Mouse (Mus musculus) CH12.LX (cell line): ENCODE measurements around the gene Fam186a.

Experiments
- CTCF ChIP-seq, 2 experiments: IDR thresholded peaks in 1 of 2; conservative IDR thresholded peaks in 1 of 2; 2 replicates each; pipeline ENCODE4 v1.5.1; 2011 to 2012; ENCODE audit warnings: low read depth in 2 of 2, low read length in 2 of 2, improper control_type of control experiment in 1 of 2, inconsistent platforms in 1 of 2, mild to moderate bottlenecking in 1 of 2, moderate library complexity in 1 of 2
- EP300 ChIP-seq: IDR thresholded peaks from 2 replicates; pipeline ENCODE4 v1.6.1; 2011; ENCODE audit warnings: low read length, improper control_type of control experiment
- ETS1 ChIP-seq: conservative IDR thresholded peaks from 2 replicates; pipeline ENCODE4 v1.6.1; 2012; ENCODE audit warnings: low read depth, mild to moderate bottlenecking, inconsistent platforms, low read length, improper control_type of control experiment, moderate library complexity
- MAFK ChIP-seq: IDR thresholded peaks from 2 replicates; pipeline ENCODE4 v1.6.1; 2011; ENCODE audit warnings: low read length, improper control_type of control experiment; ENCODE audit not compliant: insufficient replicate concordance
- MYC ChIP-seq: IDR thresholded peaks from 2 replicates; pipeline ENCODE4 v1.6.1; 2011; ENCODE audit warnings: low read depth, mild to moderate bottlenecking, improper control_type of control experiment, low read length
- POLR2A ChIP-seq: IDR thresholded peaks from 2 replicates; pipeline ENCODE4 v1.6.1; 2011; ENCODE audit warnings: low read depth, mild to moderate bottlenecking, improper control_type of control experiment, low read length
- POLR2AphosphoS2 ChIP-seq: IDR thresholded peaks from 2 replicates; pipeline ENCODE4 v1.6.1; 2011; ENCODE audit warnings: low read depth, low read length, improper control_type of control experiment
- UBTF ChIP-seq: IDR thresholded peaks from 2 replicates; pipeline ENCODE4 v1.6.1; 2012; ENCODE audit warnings: low read depth, mild to moderate bottlenecking, inconsistent platforms, low read length, improper control_type of control experiment, moderate library complexity
- ZNF384 ChIP-seq: IDR thresholded peaks from 2 replicates; pipeline ENCODE4 v1.6.1; 2012; ENCODE audit warnings: low read depth, low read length, improper control_type of control experiment, inconsistent platforms

- TF ChIP-seq POLR2AphosphoS2 (no peak), EP300 (no peak), CTCF (conservative IDR thresholded peaks at IDR 0.05 in 1 of 2, IDR thresholded peaks at IDR 0.05 in 1 of 2; ENCODE audit: low read depth in 2 of 2, low read length in 2 of 2) (no peak), ETS1 (no peak), UBTF (no peak), ZNF384 (no peak), POLR2A (no peak), MAFK (no peak), MYC (no peak)
Measured at GRCm38 (mm10) chr15:99940426-99940825, 26.4 kb downstream of the Fam186a start.
